Mouse (Mus musculus) MEL (cell line): ENCODE results near the gene Vmn1r43. TPM values are rescaled to one million over a fixed set of nuclear protein-coding genes. Genes with fewer than 3 reads are reported as not detected.

ENCODE experiments used
- DNase-seq: peaks from one replicate; pipeline ENCODE4 v3.0.0; 2011; ENCODE audit warnings: low read depth, low spot score
- H3K27ac ChIP-seq: 2 replicates; pipeline ENCODE4 v1.5.1; 2012; ENCODE audit warnings: low read depth, mild to moderate bottlenecking, control low read depth, low read length, moderate library complexity; ENCODE audit not compliant: control insufficient read depth
- H3K27me3 ChIP-seq, 2 experiments: fragments of 150-350 bp in 1 of 2; sonication (generic) in 1 of 2; 2 replicates each; pipeline ENCODE4 v1.6.1; 2012; ENCODE audit warnings: low read length in 2 of 2, mild to moderate bottlenecking in 2 of 2, improper control_type of control experiment in 1 of 2, moderate library complexity in 1 of 2; ENCODE audit not compliant: insufficient read depth in 2 of 2, control insufficient read depth in 1 of 2
- H3K36me3 ChIP-seq, 2 experiments: 2 replicates each; pipeline ENCODE4 v1.6.1; 2012 to 2014; ENCODE audit warnings: low read length in 2 of 2, improper control_type of control experiment in 1 of 2, inconsistent platforms in 1 of 2, mild to moderate bottlenecking in 1 of 2; ENCODE audit not compliant: insufficient read depth in 2 of 2, control insufficient read depth in 1 of 2
- H3K4me1 ChIP-seq, 2 experiments: fragments of 150-350 bp in 1 of 2; sonication (generic) in 1 of 2; 2 replicates each; pipeline ENCODE4 v1.6.1; 2012; ENCODE audit warnings: low read length in 2 of 2, improper control_type of control experiment in 1 of 2, mild to moderate bottlenecking in 1 of 2; ENCODE audit not compliant: insufficient read depth in 2 of 2, control insufficient read depth in 1 of 2
- H3K4me3 ChIP-seq, 2 experiments: fragments of 150-350 bp in 1 of 2; sonication (generic) in 1 of 2; 2 replicates each; pipeline ENCODE4 v1.5.1; 2012; ENCODE audit warnings: low read depth in 2 of 2, low read length in 2 of 2, mild to moderate bottlenecking in 2 of 2, moderate library complexity in 2 of 2, control low read depth in 1 of 2, improper control_type of control experiment in 1 of 2; ENCODE audit not compliant: control insufficient read depth in 1 of 2, insufficient read depth in 1 of 2
- H3K79me2 ChIP-seq: 2 replicates; pipeline ENCODE4 v1.6.1; 2012; ENCODE audit warnings: mild to moderate bottlenecking, low read length, moderate library complexity; ENCODE audit not compliant: control insufficient read depth, poor library complexity, insufficient read depth
- H3K9ac ChIP-seq: 2 replicates; pipeline ENCODE4 v1.6.1; 2012; ENCODE audit warnings: low read depth, mild to moderate bottlenecking, control low read depth, low read length, moderate library complexity; ENCODE audit not compliant: control insufficient read depth, poor library complexity, severe bottlenecking
- H3K9me3 ChIP-seq: fragments of 150-350 bp; sonication (generic); replicated peaks from 2 replicates; pipeline ENCODE4 v1.6.1; 2012; ENCODE audit warnings: mild to moderate bottlenecking, low read length, improper control_type of control experiment, moderate library complexity; ENCODE audit not compliant: insufficient read depth
- CHD1 ChIP-seq: IDR thresholded peaks from 2 replicates; pipeline ENCODE4 v1.6.1; 2012; ENCODE audit warnings: low read depth, mild to moderate bottlenecking, inconsistent platforms, low read length, improper control_type of control experiment
- CHD2 ChIP-seq: IDR thresholded peaks from 2 replicates; pipeline ENCODE4 v1.6.1; 2011; ENCODE audit warnings: low read length, improper control_type of control experiment
- ETS1 ChIP-seq: IDR thresholded peaks from 2 replicates; pipeline ENCODE4 v1.6.1; 2012; ENCODE audit warnings: low read depth, mild to moderate bottlenecking, inconsistent platforms, low read length, improper control_type of control experiment, moderate library complexity
- HCFC1 ChIP-seq: IDR thresholded peaks from 2 replicates; pipeline ENCODE4 v1.6.1; 2012; ENCODE audit warnings: low read depth, mild to moderate bottlenecking, inconsistent platforms, low read length, improper control_type of control experiment, moderate library complexity
- KAT2A ChIP-seq: conservative IDR thresholded peaks from 2 replicates; pipeline ENCODE4 v1.6.1; 2012; ENCODE audit warnings: low read depth, low read length, improper control_type of control experiment, inconsistent platforms
- MXI1 ChIP-seq: IDR thresholded peaks from 2 replicates; pipeline ENCODE4 v1.6.1; 2011; ENCODE audit warnings: mild to moderate bottlenecking, low read depth, low read length, improper control_type of control experiment
- NRF1 ChIP-seq: IDR thresholded peaks from 2 replicates; pipeline ENCODE4 v1.6.1; 2014; ENCODE audit warnings: low read depth, mild to moderate bottlenecking, inconsistent platforms, low read length, improper control_type of control experiment, moderate library complexity; ENCODE audit not compliant: poor library complexity, insufficient read depth, severe bottlenecking
- POLR2A ChIP-seq, 2 experiments: IDR thresholded peaks; 2 replicates each; pipeline ENCODE4 v1.6.1; 2011 to 2012; ENCODE audit warnings: low read length in 2 of 2, mild to moderate bottlenecking in 2 of 2, control low read depth in 1 of 2, improper control_type of control experiment in 1 of 2, low read depth in 1 of 2, moderate library complexity in 1 of 2; ENCODE audit not compliant: control insufficient read depth in 1 of 2, insufficient read depth in 1 of 2, poor library complexity in 1 of 2
- RCOR1 ChIP-seq: IDR thresholded peaks from 2 replicates; pipeline ENCODE4 v1.6.1; 2012; ENCODE audit warnings: low read depth, mild to moderate bottlenecking, inconsistent platforms, low read length, improper control_type of control experiment
- SMC3 ChIP-seq: IDR thresholded peaks from 2 replicates; pipeline ENCODE4 v1.6.1; 2011; ENCODE audit warnings: low read depth, low read length, improper control_type of control experiment
- TBP ChIP-seq: IDR thresholded peaks from 2 replicates; pipeline ENCODE4 v1.8.0; 2011; ENCODE audit warnings: low read depth, low read length, improper control_type of control experiment
- USF1 ChIP-seq: IDR thresholded peaks from 2 replicates; pipeline ENCODE4 v1.6.1; 2014; ENCODE audit warnings: low read depth, mild to moderate bottlenecking, inconsistent platforms, low read length, improper control_type of control experiment, moderate library complexity
- ZKSCAN1 ChIP-seq: IDR thresholded peaks from 2 replicates; pipeline ENCODE4 v1.6.1; 2012; ENCODE audit warnings: low read depth, mild to moderate bottlenecking, inconsistent platforms, low read length, improper control_type of control experiment, moderate library complexity
- polyA plus RNA-seq, 2 experiments: library from polyadenylated mRNA; stranded (reverse) in 1 of 2; unstranded in 1 of 2; fragments of >175 nt in 1 of 2; fragments of >200 nt in 1 of 2; gene quantifications; 2 replicates each; pipeline versions ENCODE4 v1.2.1 to v1.2.4; 2012; ENCODE audit warnings: low replicate concordance in 2 of 2, low read depth in 1 of 2; ENCODE audit not compliant: insufficient read length in 2 of 2, insufficient read depth in 1 of 2, missing spikeins in 1 of 2
- total RNA-seq: library from RNA; depleted of rRNA; stranded (reverse); fragments of 300-350 nt; gene quantifications from 2 replicates; pipeline ENCODE4 v1.2.3, GENCODE M21; 2012; rRNA removed

Vmn1r43 gene
- total and polyA plus RNA-seq, 3 experiments: 0.11 TPM; not detected in 2

DNA sequence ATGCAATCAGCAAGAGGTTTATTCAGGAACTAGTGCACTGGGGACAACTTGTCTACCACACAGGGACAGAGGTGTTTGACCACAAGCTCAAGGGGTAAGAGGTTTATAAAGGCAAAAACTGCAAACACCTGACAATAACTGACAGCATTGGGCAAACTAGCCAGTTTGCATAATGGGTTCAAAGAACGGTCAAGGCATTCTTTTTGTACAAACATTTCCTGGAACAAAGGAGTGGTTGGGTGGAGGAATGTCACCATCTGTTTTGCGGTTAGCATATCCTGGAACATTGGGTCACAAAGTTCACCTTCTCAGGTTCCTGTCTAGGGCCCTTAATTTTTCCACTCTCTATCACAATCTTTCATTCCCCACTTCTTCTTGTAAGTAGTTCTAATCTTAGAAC, 16.4 kb downstream of the Vmn1r43 start:
- Histone ChIP-seq H3K79me2 (no peaks in the 10 kb centered on the region), H3K4me3 (no peak overlapping the region), H3K27me3 (no peaks in the 10 kb centered on the region), H3K36me3 (no peaks in the 10 kb centered on the region), H3K4me1 (no peaks in the 10 kb centered on the region), H3K27ac (no peak overlapping the region), H3K9ac (no peak overlapping the region), H3K9me3 (no peaks in the 10 kb centered on the region)
- no peak for DNase-seq
- TF ChIP-seq NRF1 (no peak), TBP (no peak), HCFC1 (no peak), ZKSCAN1 (no peak), RCOR1 (no peak), CHD1 (no peak), MXI1 (no peak), USF1 (no peak), CHD2 (no peak), SMC3 (no peak), POLR2A (IDR thresholded peaks at IDR 0.05; ENCODE audit: control insufficient read depth in 1 of 2, insufficient read depth in 1 of 2, low read depth in 1 of 2, low read length in 2 of 2, poor library complexity in 1 of 2) (no peak), ETS1 (no peak)

DNA sequence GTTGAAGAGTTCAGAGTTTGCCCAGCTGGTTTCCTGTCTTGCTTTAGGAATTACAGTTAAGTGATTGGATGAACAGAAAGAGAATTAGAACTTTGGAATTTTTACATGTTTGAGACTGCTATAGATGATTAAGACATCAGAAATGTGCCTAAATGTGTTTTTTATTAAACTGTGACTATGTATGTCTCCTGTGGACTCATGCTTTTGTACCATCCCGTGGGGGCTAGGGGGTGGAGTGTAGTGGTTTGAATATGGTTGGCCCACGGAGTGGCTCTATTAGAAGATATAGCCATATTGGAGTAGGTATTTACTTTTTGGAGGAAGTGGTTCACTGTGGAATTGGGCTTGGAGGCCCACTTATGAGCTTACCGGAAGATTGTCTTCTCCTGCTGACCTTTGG, 18.7 kb downstream of the Vmn1r43 start:
- Histone ChIP-seq H3K79me2 (no peaks in the 10 kb centered on the region), H3K4me1 (no peaks in the 10 kb centered on the region), H3K9me3 (no peaks in the 10 kb centered on the region), H3K27ac (no peak overlapping the region), H3K27me3 (no peaks in the 10 kb centered on the region), H3K36me3 (no peaks in the 10 kb centered on the region), H3K4me3 (no peak overlapping the region), H3K9ac (no peak overlapping the region)
- TF ChIP-seq KAT2A: no peak
- DNase-seq: no peak

Other genes starting within 250 kb of the Vmn1r43 start
- 9.2 and 15.1 TPM in 2 replicates for gene Txnrd3, start 232.4 kb downstream of the Vmn1r43 start, total RNA-seq
- 1 to 10 TPM in 1 of 2 experiments, not detected in 1; 8.7 TPM for gene Txnrd3, start 232.4 kb downstream of the Vmn1r43 start, polyA plus RNA-seq
- not detected in 2 replicates for gene Vmn1r40, start 168.9 kb downstream of the Vmn1r43 start, total RNA-seq
- not detected for gene Vmn1r40, start 168.9 kb downstream of the Vmn1r43 start, polyA plus RNA-seq
- gene Vmn1r41, start 135.6 kb downstream of the Vmn1r43 start, total RNA-seq: not detected in 2 replicates
- gene Vmn1r41, start 135.6 kb downstream of the Vmn1r43 start, polyA plus RNA-seq: under 1 TPM in 1 of 2 experiments, not detected in 1; 0.10 TPM
- gene Vmn1r42, start within 50 bp of the Vmn1r43 start, total RNA-seq: not detected in 2 replicates
- not detected for gene Vmn1r42, start within 50 bp of the Vmn1r43 start, polyA plus RNA-seq
- not detected in 2 replicates for gene Vmn1r44, start 7.2 kb upstream of the Vmn1r43 start, total RNA-seq
- gene Vmn1r44, start 7.2 kb upstream of the Vmn1r43 start, polyA plus RNA-seq: not detected
- gene Vmn1r45, start 64.2 kb upstream of the Vmn1r43 start, total RNA-seq: not detected in 2 replicates
- not detected for gene Vmn1r45, start 64.2 kb upstream of the Vmn1r43 start, polyA plus RNA-seq
- gene Vmn1r46, start 92.9 kb upstream of the Vmn1r43 start, total RNA-seq: not detected in 2 replicates
- not detected for gene Vmn1r46, start 92.9 kb upstream of the Vmn1r43 start, polyA plus RNA-seq
- not detected in 2 replicates for gene Vmn1r47, start 139.7 kb upstream of the Vmn1r43 start, total RNA-seq
- not detected for gene Vmn1r47, start 139.7 kb upstream of the Vmn1r43 start, polyA plus RNA-seq
- not detected in 2 replicates for gene Vmn1r48, start 160.4 kb upstream of the Vmn1r43 start, total RNA-seq
- gene Vmn1r48, start 160.4 kb upstream of the Vmn1r43 start, polyA plus RNA-seq: not detected
- not detected in 2 replicates for gene Vmn1r49, start 202.1 kb upstream of the Vmn1r43 start, total RNA-seq
- gene Vmn1r49, start 202.1 kb upstream of the Vmn1r43 start, polyA plus RNA-seq: not detected
- not detected in 2 replicates for gene Vmn1r50, start 225.0 kb upstream of the Vmn1r43 start, total RNA-seq
- not detected for gene Vmn1r50, start 225.0 kb upstream of the Vmn1r43 start, polyA plus RNA-seq
- not detected in 2 replicates for gene Vmn1r51, start 246.2 kb upstream of the Vmn1r43 start, total RNA-seq
- not detected for gene Vmn1r51, start 246.2 kb upstream of the Vmn1r43 start, polyA plus RNA-seq